Mouse (Mus musculus) embryonic facial prominence, embryonic 12.5 days (tissue): Measurements from ENCODE around the gene Cd33. TPM values are rescaled to one million over a fixed set of nuclear protein-coding genes. Genes with fewer than 3 reads are reported as not detected.

ENCODE experiments used
- ATAC-seq: fragments of 200-750 bp; cut with Nextera tagmentation; 2 replicates; pipeline ENCODE4 v1.8.0; 2017; ENCODE audit not compliant: insufficient number of reproducible peaks, insufficient read depth, low FRiP score, low TSS enrichment
- H3K27ac ChIP-seq: fragments of 300-500 bp; sonication (generic); 2 replicates; pipeline ENCODE4 v1.5.1; 2016; ENCODE audit warnings: mild to moderate bottlenecking
- H3K27me3 ChIP-seq: fragments of 300-500 bp; sonication (generic); 2 replicates; pipeline ENCODE4 v1.6.1; 2016; ENCODE audit warnings: mild to moderate bottlenecking, moderate library complexity
- H3K36me3 ChIP-seq: fragments of 300-500 bp; sonication (generic); 2 replicates; pipeline ENCODE4 v1.6.1; 2016; ENCODE audit warnings: mild to moderate bottlenecking
- H3K4me1 ChIP-seq: fragments of 300-500 bp; sonication (generic); 2 replicates; pipeline ENCODE4 v1.6.1; 2016
- H3K4me2 ChIP-seq: fragments of 300-500 bp; sonication (generic); replicated peaks from 2 replicates; pipeline ENCODE4 v1.6.1; 2016; ENCODE audit warnings: mild to moderate bottlenecking, moderate library complexity
- H3K4me3 ChIP-seq: fragments of 300-500 bp; sonication (generic); 2 replicates; pipeline ENCODE4 v1.5.1; 2016; ENCODE audit warnings: mild to moderate bottlenecking
- H3K9ac ChIP-seq: fragments of 300-500 bp; sonication (generic); 2 replicates; pipeline ENCODE4 v1.6.1; 2016; ENCODE audit warnings: mild to moderate bottlenecking, moderate library complexity
- H3K9me3 ChIP-seq: fragments of 300-500 bp; sonication (generic); 2 replicates; pipeline ENCODE4 v1.6.1; 2016; ENCODE audit warnings: mild to moderate bottlenecking, moderate library complexity
- WGBS: fragments of 180-500 bp; shearing (Covaris S2); methylation state at CpG from one replicate; pipeline ENCODE4 v1.1.7; 2016; 5-methylcytosine and 5-hydroxymethylcytosine counted together
- polyA plus RNA-seq: library from polyadenylated mRNA; unstranded; fragments of >200 nt; fragmentation: Nextera tagmentation; extraction: Ambion mirVana; gene quantifications from 2 replicates; pipeline ENCODE4 v1.2.1, GENCODE M21; 2016

The Cd33 gene
- polyA plus RNA-seq, 1 experiment from 2014 or later = 1.1 TPM

GRCm38 (mm10) chr7:43553153-43553552, 8.9 kb upstream of the Cd33 start:
- WGBS = 56% methylated on average over 4 of the region's 4 CpGs
- Histone ChIP-seq H3K36me3 (no peaks in the 10 kb centered on the region), H3K27me3 (no peaks in the 10 kb centered on the region), H3K9ac (no peak overlapping the region), H3K27ac (no peak overlapping the region), H3K4me2 (no peak overlapping the region), H3K4me1 (no peaks in the 10 kb centered on the region), H3K9me3 (no peaks in the 10 kb centered on the region), H3K4me3 (no peak overlapping the region)
- no peak for ATAC-seq

DNA sequence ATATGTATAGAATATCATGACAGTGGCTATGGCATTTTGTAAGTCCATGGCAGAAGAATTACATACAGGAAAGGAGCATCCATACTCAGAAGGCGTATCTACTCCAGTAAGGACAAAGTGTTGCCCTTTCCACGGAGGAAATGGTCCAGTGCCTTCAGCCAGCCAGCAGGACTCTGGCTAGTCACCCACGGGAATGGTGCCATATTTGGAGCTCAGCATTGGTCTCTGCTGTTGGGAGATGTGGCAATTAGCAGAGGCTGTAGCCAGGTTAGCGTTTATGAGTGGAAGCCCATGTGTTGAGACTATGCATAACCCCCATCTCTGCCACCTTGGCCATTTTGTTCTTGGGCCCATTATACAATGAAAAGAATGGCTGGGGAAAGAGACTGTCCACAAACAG, 4.0 kb upstream of the Cd33 start:
- Histone ChIP-seq H3K27me3 (no peaks in the 10 kb centered on the region), H3K27ac (no peak overlapping the region), H3K4me3 (no peak overlapping the region), H3K9me3 (no peaks in the 10 kb centered on the region), H3K4me1 (no peaks in the 10 kb centered on the region), H3K4me2 (no peak overlapping the region), H3K9ac (no peak overlapping the region), H3K36me3 (no peaks in the 10 kb centered on the region)
- no peak for ATAC-seq
- WGBS = 76% methylated on average over 4 of the region's 4 CpGs

- no peak for ATAC-seq
- H3K9ac ChIP-seq = no peak overlapping the region
- no peak overlapping the region for H3K4me2 ChIP-seq
- H3K36me3 ChIP-seq = no peaks in the 10 kb centered on the region
- H3K27me3 ChIP-seq = no peaks in the 10 kb centered on the region
- H3K4me3 ChIP-seq = no peak overlapping the region
- H3K4me1 ChIP-seq = no peaks in the 10 kb centered on the region
- no peak overlapping the region for H3K27ac ChIP-seq
- WGBS = 43% methylated on average over 5 of the region's 5 CpGs
- no peaks in the 10 kb centered on the region for H3K9me3 ChIP-seq
Measured at GRCm38 (mm10) chr7:43547666-43548065, 3.4 kb upstream of the Cd33 start.

DNA sequence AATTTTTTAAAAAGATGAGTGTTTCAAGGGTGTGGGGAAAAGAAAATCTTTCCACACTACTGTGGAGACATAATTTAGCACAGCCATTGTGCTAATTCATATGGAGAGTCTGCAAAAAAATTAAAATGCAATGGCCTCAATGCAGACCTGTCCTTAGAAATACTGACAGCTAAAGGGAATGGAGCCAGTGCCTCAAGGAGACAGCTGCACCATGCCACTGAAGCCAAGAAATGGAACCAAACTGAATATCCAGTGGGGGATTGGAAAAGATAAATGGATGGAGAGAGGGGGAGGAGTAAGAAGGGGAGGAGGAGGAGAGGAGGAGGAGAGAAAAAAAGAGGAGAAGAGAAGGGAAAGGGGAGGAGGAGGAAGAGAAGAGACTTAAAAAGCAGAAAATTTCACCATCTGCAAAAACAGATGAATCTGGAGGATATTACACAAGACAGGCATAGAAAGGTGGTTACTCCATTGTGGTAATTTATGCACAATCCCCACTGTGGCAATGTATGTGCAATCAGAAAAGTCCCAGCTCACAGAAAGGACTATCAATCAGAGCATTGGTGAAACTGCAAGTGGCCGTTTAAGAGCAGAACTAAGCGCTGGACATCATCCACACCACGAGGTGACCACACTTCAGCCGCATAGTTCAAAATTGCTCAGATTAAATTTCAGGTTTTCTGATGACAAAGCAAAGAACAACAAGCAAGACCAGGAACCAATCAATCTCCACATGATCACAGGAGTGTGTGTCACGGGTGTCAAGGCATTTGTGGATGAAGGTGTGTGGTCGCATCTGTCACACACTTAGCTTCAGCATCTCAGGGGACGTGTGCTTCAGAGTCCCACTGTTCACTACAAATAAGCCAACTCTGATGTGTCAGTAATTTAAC, 1.7 kb upstream of the Cd33 start:
- no peak for ATAC-seq
- no peaks in the 10 kb centered on the region for H3K9me3 ChIP-seq
- no peak overlapping the region for H3K9ac ChIP-seq
- H3K4me3 ChIP-seq = no peak overlapping the region
- H3K4me1 ChIP-seq = no peaks in the 10 kb centered on the region
- no peak overlapping the region for H3K4me2 ChIP-seq
- no peak overlapping the region for H3K27ac ChIP-seq
- H3K36me3 ChIP-seq = no peaks in the 10 kb centered on the region
- 59% methylated on average over 7 of the region's 7 CpGs for WGBS
- no peaks in the 10 kb centered on the region for H3K27me3 ChIP-seq

DNA sequence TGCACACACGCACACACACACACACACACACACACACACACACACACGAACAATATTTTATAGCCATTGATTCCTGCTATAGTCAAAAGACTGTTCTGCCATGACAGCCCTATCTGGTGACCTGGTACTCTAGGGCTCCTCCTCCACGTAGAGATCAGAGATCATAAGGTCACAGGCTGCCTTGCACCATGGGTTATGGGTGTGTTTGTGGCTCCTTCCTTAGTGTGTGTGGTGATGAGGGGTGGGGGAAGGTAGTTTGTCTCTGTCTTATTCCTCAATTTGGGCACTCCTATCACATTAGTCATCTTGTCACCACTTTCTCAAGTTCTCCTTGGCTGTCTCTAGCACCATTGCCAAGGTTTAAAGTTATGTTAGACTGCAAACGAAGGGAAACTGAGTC, 5.7 kb downstream of the Cd33 start:
- H3K27ac ChIP-seq = no peak overlapping the region
- no peak overlapping the region for H3K4me3 ChIP-seq
- no peak for ATAC-seq
- H3K27me3 ChIP-seq = no peaks in the 10 kb centered on the region
- WGBS = 55% methylated on average over 4 of the region's 4 CpGs
- H3K36me3 ChIP-seq = no peaks in the 10 kb centered on the region
- H3K4me1 ChIP-seq = no peaks in the 10 kb centered on the region
- no peaks in the 10 kb centered on the region for H3K9me3 ChIP-seq
- H3K4me2 ChIP-seq = no peak overlapping the region
- no peak overlapping the region for H3K9ac ChIP-seq

- H3K9ac ChIP-seq = no peak overlapping the region
- 90% methylated on average over 9 of the region's 9 CpGs for WGBS
- no peaks in the 10 kb centered on the region for H3K36me3 ChIP-seq
- H3K4me2 ChIP-seq = no peak overlapping the region
- H3K27me3 ChIP-seq = no peaks in the 10 kb centered on the region
- no peak overlapping the region for H3K4me3 ChIP-seq
- no peak overlapping the region for H3K27ac ChIP-seq
- H3K4me1 ChIP-seq = no peaks in the 10 kb centered on the region
- ATAC-seq = no peak
- no peaks in the 10 kb centered on the region for H3K9me3 ChIP-seq
Measured at GRCm38 (mm10) chr7:43532936-43533505, 11.2 kb downstream of the Cd33 start.

GRCm38 (mm10) chr7:43530216-43530785, 13.9 kb downstream of the Cd33 start:
- no peaks in the 10 kb centered on the region for H3K36me3 ChIP-seq
- no peak overlapping the region for H3K27ac ChIP-seq
- no peak overlapping the region for H3K4me3 ChIP-seq
- no peaks in the 10 kb centered on the region for H3K27me3 ChIP-seq
- 74% methylated on average over 8 of the region's 8 CpGs for WGBS
- no peak overlapping the region for H3K4me2 ChIP-seq
- no peak overlapping the region for H3K9ac ChIP-seq
- ATAC-seq = no peak
- H3K4me1 ChIP-seq = no peaks in the 10 kb centered on the region
- H3K9me3 ChIP-seq = no peaks in the 10 kb centered on the region

DNA sequence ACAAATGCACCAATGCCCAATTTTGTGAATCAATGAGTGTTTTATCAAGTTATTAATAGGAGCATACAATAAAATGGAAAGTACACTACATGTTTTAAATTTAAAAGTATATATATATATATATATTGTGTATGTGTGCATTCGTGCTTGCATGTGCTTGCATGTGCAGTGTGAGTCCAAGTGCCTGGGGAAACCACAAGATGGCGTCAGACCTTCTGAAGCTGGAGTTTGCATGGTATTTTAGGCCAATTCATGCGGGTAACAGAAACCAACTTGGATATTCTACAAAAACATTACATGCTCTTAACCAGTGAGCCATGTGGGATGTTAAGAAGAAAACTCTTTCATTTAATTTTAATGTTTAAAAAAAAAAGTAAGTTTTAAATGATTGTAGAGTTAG, 18.9 kb downstream of the Cd33 start:
- no peak overlapping the region for H3K4me2 ChIP-seq
- H3K9ac ChIP-seq = no peak overlapping the region
- no peaks in the 10 kb centered on the region for H3K27me3 ChIP-seq
- H3K36me3 ChIP-seq = no peaks in the 10 kb centered on the region
- H3K27ac ChIP-seq = no peak overlapping the region
- H3K9me3 ChIP-seq = no peaks in the 10 kb centered on the region
- no peaks in the 10 kb centered on the region for H3K4me1 ChIP-seq
- WGBS = 58% methylated on average over 3 of the region's 3 CpGs
- H3K4me3 ChIP-seq = no peak overlapping the region
- ATAC-seq = no peak

DNA sequence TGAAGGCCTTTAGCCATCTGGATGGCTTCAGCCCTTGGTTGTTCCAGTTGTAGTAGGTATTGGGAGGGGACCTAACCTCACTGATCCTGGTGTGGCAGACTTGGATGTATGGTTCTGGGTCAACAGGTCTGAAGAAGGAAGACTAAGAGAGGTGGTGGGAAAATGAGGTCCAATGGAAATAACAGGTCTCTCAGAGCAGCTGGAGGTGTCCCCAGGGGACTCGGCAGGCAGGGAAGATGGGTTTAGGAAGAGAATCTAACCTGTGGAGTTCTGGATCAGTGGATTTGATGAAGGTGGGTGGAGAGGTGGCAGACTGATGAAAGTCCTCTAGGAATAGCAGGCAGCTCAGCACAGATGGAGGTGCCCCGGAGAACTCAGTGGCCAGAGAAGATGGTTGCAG, 21.5 kb downstream of the Cd33 start:
- no peak overlapping the region for H3K4me2 ChIP-seq
- no peaks in the 10 kb centered on the region for H3K36me3 ChIP-seq
- 84% methylated on average over 2 of the region's 2 CpGs for WGBS
- H3K27me3 ChIP-seq = no peaks in the 10 kb centered on the region
- H3K4me3 ChIP-seq = no peak overlapping the region
- H3K9me3 ChIP-seq = no peaks in the 10 kb centered on the region
- H3K27ac ChIP-seq = no peak overlapping the region
- ATAC-seq = no peak
- H3K9ac ChIP-seq = no peak overlapping the region
- no peaks in the 10 kb centered on the region for H3K4me1 ChIP-seq

DNA sequence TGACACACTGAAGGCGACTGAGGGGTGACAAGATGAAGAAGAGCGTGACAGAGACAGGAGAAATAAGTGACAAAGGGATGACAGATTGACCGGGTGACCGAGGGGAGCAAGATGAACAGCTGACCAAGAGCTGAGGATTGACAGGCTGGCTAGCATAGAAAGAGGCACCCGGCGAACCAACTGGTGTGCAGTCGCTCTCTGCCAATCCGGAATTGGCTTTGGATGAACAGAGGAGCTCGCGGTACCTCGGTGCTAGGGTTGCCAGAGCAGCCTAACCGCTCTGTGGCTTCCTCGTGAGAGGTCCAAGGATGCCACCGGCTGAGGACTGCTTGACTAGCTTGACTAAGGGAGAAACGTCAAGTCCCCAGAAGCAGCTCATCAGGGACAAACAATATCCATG, 25.9 kb downstream of the Cd33 start:
- H3K9me3 ChIP-seq = no peaks in the 10 kb centered on the region
- no peaks in the 10 kb centered on the region for H3K36me3 ChIP-seq
- no peak overlapping the region for H3K4me3 ChIP-seq
- WGBS = 87% methylated on average over 15 of the region's 15 CpGs
- H3K4me1 ChIP-seq = no peaks in the 10 kb centered on the region
- H3K4me2 ChIP-seq = no peak overlapping the region
- no peaks in the 10 kb centered on the region for H3K27me3 ChIP-seq
- H3K9ac ChIP-seq = no peak overlapping the region
- ATAC-seq = no peak
- no peak overlapping the region for H3K27ac ChIP-seq

GRCm38 (mm10) chr7:43515076-43515475, 29.2 kb downstream of the Cd33 start:
- Histone ChIP-seq H3K4me3 (no peak overlapping the region), H3K27me3 (no peaks in the 10 kb centered on the region), H3K4me1 (no peaks in the 10 kb centered on the region), H3K36me3 (no peaks in the 10 kb centered on the region), H3K27ac (no peak overlapping the region), H3K4me2 (no peak overlapping the region), H3K9me3 (no peaks in the 10 kb centered on the region), H3K9ac (no peak overlapping the region)
- 86% methylated on average over 5 of the region's 5 CpGs for WGBS
- ATAC-seq = no peak

DNA sequence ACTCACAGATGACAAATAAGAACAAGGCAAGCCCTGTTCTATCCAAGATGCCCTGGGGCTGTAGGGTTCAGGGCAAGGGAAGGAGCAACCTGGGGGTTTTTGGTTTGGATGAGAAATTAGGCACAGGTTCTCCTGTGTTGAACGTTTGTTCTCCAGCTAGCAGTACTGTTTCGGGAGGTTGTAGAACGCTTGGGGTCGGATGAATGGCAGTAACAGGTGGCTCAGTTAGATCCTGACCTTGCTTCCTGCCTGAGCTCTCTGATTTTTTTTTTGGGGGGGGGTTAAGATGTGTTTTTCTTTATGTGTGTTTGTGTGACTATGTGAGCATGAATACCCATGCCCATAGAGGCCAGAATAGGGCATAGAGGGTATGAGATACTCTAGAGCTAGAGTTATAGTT, 31.7 kb downstream of the Cd33 start:
- Histone ChIP-seq H3K9me3 (no peaks in the 10 kb centered on the region), H3K4me3 (no peak overlapping the region), H3K9ac (no peak overlapping the region), H3K4me2 (no peak overlapping the region), H3K27me3 (no peaks in the 10 kb centered on the region), H3K4me1 (no peaks in the 10 kb centered on the region), H3K36me3 (no peaks in the 10 kb centered on the region), H3K27ac (no peak overlapping the region)
- 58% methylated on average over 4 of the region's 4 CpGs for WGBS
- ATAC-seq = no peak
